Mouse (Mus musculus) hindbrain, embryonic 14.5 days (tissue): ENCODE data around the gene Gpc6. TPM values are rescaled to one million over a fixed set of nuclear protein-coding genes. Genes with fewer than 3 reads are reported as not detected.

Source experiments
- ATAC-seq: fragments of 200-750 bp; cut with Nextera tagmentation; 2 replicates; pipeline ENCODE4 v1.8.0; 2017; ENCODE audit warnings: moderate number of reproducible peaks, mild to moderate bottlenecking, moderate TSS enrichment, moderate library complexity; ENCODE audit not compliant: low FRiP score
- DNase-seq: peaks from one replicate; pipeline ENCODE4 v3.0.0-alpha.2; 2015; ENCODE audit warnings: low spot score
- H3K27ac ChIP-seq: fragments of 300-500 bp; sonication (generic); 2 replicates; pipeline ENCODE4 v1.5.1; 2014; ENCODE audit warnings: mild to moderate bottlenecking, moderate library complexity
- H3K27me3 ChIP-seq: fragments of 300-500 bp; sonication (generic); 2 replicates; pipeline ENCODE4 v1.6.1; 2014; ENCODE audit warnings: mild to moderate bottlenecking, low read length, mixed read lengths; ENCODE audit not compliant: control insufficient read depth, insufficient read depth
- H3K36me3 ChIP-seq: fragments of 300-500 bp; sonication (generic); replicated peaks from 2 replicates; pipeline ENCODE4 v1.6.1; 2014; ENCODE audit not compliant: control insufficient read depth, insufficient read depth
- H3K4me1 ChIP-seq: fragments of 300-500 bp; sonication (generic); replicated peaks from 2 replicates; pipeline ENCODE4 v1.6.1; 2014; ENCODE audit warnings: antibody characterized with exemption, low read length, mixed read lengths; ENCODE audit not compliant: control insufficient read depth, insufficient read depth
- H3K4me2 ChIP-seq: fragments of 300-500 bp; sonication (generic); replicated peaks from 2 replicates; pipeline ENCODE4 v1.6.1; 2014; ENCODE audit warnings: mild to moderate bottlenecking, moderate library complexity
- H3K4me3 ChIP-seq: fragments of 300-500 bp; sonication (generic); replicated peaks from 2 replicates; pipeline ENCODE4 v1.5.1; 2014; ENCODE audit warnings: mild to moderate bottlenecking, low read length
- H3K9ac ChIP-seq: fragments of 300-500 bp; sonication (generic); 2 replicates; pipeline ENCODE4 v1.6.1; 2014
- H3K9me3 ChIP-seq: fragments of 300-500 bp; sonication (generic); 2 replicates; pipeline ENCODE4 v1.6.1; 2016; ENCODE audit warnings: low read length; ENCODE audit not compliant: control insufficient read depth
- WGBS: fragments of 180-500 bp; shearing (Covaris S2); extraction: QIAGEN DNeasy Blood & Tissue Kit; methylation state at CpG from one replicate; pipeline ENCODE4 v1.1.7; 2014; 5-methylcytosine and 5-hydroxymethylcytosine counted together
- polyA plus RNA-seq: library from polyadenylated mRNA; unstranded; fragments of >200 nt; fragmentation: Nextera tagmentation; extraction: Ambion mirVana; gene quantifications from 2 replicates; pipeline ENCODE4 v1.2.1, GENCODE M21; 2014

The Gpc6 gene
- polyA plus RNA-seq, 1 experiment from 2014 or later: 18.6 TPM

GRCm38 (mm10) chr14:117651938-117652337 lies 726.8 kb downstream of the Gpc6 start:
- H3K4me1 ChIP-seq: 0 out of 2 replicates have a peak, but pooled peaks cover 4% of the 10 kb centered on the region
- H3K4me3 ChIP-seq: no peak overlapping the region
- no peaks in the 10 kb centered on the region for H3K27me3 ChIP-seq
- no peaks in the 10 kb centered on the region for H3K9me3 ChIP-seq
- no peak overlapping the region for H3K27ac ChIP-seq
- WGBS: 88% methylated on average over 2 of the region's 2 CpGs
- no peak for ATAC-seq
- H3K4me2 ChIP-seq: no peak overlapping the region
- no peak for DNase-seq
- H3K9ac ChIP-seq: no peak overlapping the region
- no peaks in the 10 kb centered on the region for H3K36me3 ChIP-seq

DNA sequence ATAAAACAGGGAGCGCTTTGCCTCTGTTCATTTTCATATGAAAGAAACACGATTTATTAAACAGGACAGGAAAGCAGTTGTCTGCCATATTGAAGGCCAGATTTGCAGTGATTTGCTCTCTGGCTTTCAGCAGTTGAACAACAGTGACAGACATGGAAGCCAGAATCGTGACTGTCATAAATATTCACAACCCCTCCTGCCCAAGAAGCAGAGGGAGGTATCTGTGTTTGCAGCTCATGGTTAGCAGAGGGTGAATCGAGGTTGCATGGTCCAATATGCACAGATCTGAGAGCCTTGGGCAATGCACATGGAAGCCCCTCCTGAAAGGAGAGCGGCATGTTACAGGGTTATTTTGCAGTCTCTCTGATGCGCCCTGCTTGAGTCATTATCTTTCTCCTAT lies 730.3 kb downstream of the Gpc6 start:
- H3K27ac ChIP-seq: no peak overlapping the region
- no peaks in the 10 kb centered on the region for H3K27me3 ChIP-seq
- 65% methylated on average over 6 of the region's 6 CpGs for whole genome bisulfite sequencing
- ATAC-seq: no peak
- H3K4me1 ChIP-seq: 0 out of 2 replicates have a peak, but pooled peaks cover 4% of the 10 kb centered on the region
- DNase-seq: no peak
- no peak overlapping the region for H3K9ac ChIP-seq
- no peaks in the 10 kb centered on the region for H3K9me3 ChIP-seq
- no peak overlapping the region for H3K4me3 ChIP-seq
- no peak overlapping the region for H3K4me2 ChIP-seq
- no peaks in the 10 kb centered on the region for H3K36me3 ChIP-seq

- H3K36me3 ChIP-seq: no peaks in the 10 kb centered on the region
- H3K9me3 ChIP-seq: no peaks in the 10 kb centered on the region
- no peak overlapping the region for H3K4me2 ChIP-seq
- H3K9ac ChIP-seq: no peak overlapping the region
- WGBS: 83% methylated on average over 8 of the region's 8 CpGs
- ATAC-seq (no peak), DNase-seq (no peak)
- H3K27ac ChIP-seq: no peak overlapping the region
- no peaks in the 10 kb centered on the region for H3K27me3 ChIP-seq
- H3K4me3 ChIP-seq: no peak overlapping the region
- H3K4me1 ChIP-seq: 0 out of 2 replicates have a peak, but pooled peaks cover 4% of the 10 kb centered on the region
Measured at GRCm38 (mm10) chr14:117659198-117659761, 734.2 kb downstream of the Gpc6 start.

DNA sequence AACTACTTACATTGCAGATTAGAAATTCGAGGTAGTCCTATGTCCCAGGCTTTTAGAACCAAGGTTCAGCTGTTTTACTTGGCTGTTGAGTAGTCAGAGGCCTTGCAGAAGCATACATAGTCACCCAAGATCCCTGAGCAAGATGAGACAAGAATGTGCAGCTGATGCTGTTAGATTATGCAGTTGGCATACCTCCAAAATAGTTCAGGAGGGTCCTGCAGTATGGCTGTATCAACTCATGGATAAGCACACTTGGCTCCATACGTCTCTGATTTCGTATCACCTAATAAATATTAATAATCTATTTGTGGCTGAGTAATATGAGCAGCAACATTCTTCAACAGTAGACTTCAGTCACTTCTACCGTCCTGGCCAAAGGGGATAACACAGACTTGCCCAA lies 737.1 kb downstream of the Gpc6 start:
- DNase-seq (no peak), ATAC-seq (no peak)
- H3K4me2 ChIP-seq: no peak overlapping the region
- no peaks in the 10 kb centered on the region for H3K9me3 ChIP-seq
- no peaks in the 10 kb centered on the region for H3K36me3 ChIP-seq
- WGBS: 83% methylated on average over 4 of the region's 4 CpGs
- H3K27ac ChIP-seq: no peak overlapping the region
- H3K9ac ChIP-seq: no peak overlapping the region
- H3K4me3 ChIP-seq: no peak overlapping the region
- no peaks in the 10 kb centered on the region for H3K4me1 ChIP-seq
- H3K27me3 ChIP-seq: no peaks in the 10 kb centered on the region

- 61% methylated on average over 4 of the region's 4 CpGs for WGBS
- Histone ChIP-seq H3K4me3 (no peak overlapping the region), H3K4me2 (no peak overlapping the region), H3K27ac (no peak overlapping the region), H3K27me3 (no peaks in the 10 kb centered on the region), H3K36me3 (no peaks in the 10 kb centered on the region), H3K9me3 (no peaks in the 10 kb centered on the region), H3K9ac (no peak overlapping the region), H3K4me1 (no peaks in the 10 kb centered on the region)
- DNase-seq: no peak
- ATAC-seq: no peak
Measured at GRCm38 (mm10) chr14:117664796-117665195, 739.7 kb downstream of the Gpc6 start.

GRCm38 (mm10) chr14:117666126-117666525 lies 741.0 kb downstream of the Gpc6 start:
- Histone ChIP-seq H3K4me3 (no peak overlapping the region), H3K9ac (no peak overlapping the region), H3K36me3 (no peaks in the 10 kb centered on the region), H3K9me3 (no peaks in the 10 kb centered on the region), H3K4me1 (no peaks in the 10 kb centered on the region), H3K27me3 (no peaks in the 10 kb centered on the region), H3K4me2 (no peak overlapping the region), H3K27ac (no peak overlapping the region)
- 100% methylated on average over 2 of the region's 2 CpGs for WGBS
- DNase-seq (no peak), ATAC-seq (no peak)

DNA sequence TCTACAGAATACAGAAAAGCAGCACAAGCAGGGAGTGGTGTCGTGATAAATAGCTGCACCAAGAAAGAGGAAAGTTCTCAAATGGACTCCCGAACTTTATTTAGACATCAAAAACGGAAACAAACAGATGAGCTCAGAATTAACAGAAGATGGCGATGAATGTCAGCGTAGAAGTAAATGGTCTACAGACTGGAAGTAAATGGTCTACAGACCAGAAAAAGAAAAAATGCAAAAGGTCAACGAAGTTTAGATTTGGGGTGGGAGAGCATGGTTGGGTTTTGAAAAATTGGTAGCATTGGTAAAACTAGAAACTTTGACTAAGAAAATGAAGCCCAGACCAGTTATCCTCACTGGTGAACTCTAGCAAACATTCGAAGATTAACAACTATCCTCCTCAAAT lies 748.4 kb downstream of the Gpc6 start:
- Histone ChIP-seq H3K4me3 (no peak overlapping the region), H3K9ac (no peak overlapping the region), H3K4me2 (no peak overlapping the region), H3K27me3 (no peaks in the 10 kb centered on the region), H3K4me1 (no peaks in the 10 kb centered on the region), H3K27ac (no peak overlapping the region), H3K9me3 (no peaks in the 10 kb centered on the region), H3K36me3 (no peaks in the 10 kb centered on the region)
- DNase-seq: no peak
- 94% methylated on average over 7 of the region's 7 CpGs for WGBS
- no peak for ATAC-seq

- no peak for ATAC-seq
Measured at GRCm38 (mm10) chr14:117674482-117674881, 749.4 kb downstream of the Gpc6 start.

DNA sequence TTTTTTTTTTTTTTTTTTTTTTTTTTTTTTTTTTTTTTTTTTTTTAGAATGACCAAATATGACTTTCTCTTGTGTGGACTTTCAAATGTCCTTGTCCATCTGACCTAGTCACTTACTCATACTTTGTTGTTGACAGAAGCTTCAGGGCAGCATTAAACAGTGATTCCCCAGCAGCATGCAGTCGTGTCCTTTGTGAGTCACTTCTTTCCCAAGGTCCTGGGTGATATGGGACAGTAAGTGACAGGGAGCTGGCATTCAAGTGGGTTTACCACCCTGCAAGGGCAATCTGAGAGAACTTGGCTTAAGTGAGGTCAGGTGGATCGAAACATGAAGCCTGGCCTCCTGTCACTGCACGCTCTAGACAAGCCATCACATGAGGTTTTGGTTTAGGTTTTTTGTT lies 754.8 kb downstream of the Gpc6 start:
- WGBS: 91% methylated on average over 3 of the region's 3 CpGs
- Histone ChIP-seq H3K27me3 (no peaks in the 10 kb centered on the region), H3K9me3 (no peaks in the 10 kb centered on the region), H3K4me2 (no peak overlapping the region), H3K27ac (no peak overlapping the region), H3K4me1 (peaks cover 9% of the 10 kb centered on the region; the same call in 1 of the 2 replicates), H3K4me3 (no peak overlapping the region), H3K36me3 (no peaks in the 10 kb centered on the region), H3K9ac (no peak overlapping the region)
- ATAC-seq (no peak), DNase-seq (no peak)

More at GRCm38 (mm10) chr14:117674482-117674881, 749.4 kb downstream of the Gpc6 start:
- no peaks in the 10 kb centered on the region for H3K27me3 ChIP-seq
- no peaks in the 10 kb centered on the region for H3K4me1 ChIP-seq
- no peaks in the 10 kb centered on the region for H3K36me3 ChIP-seq
- DNase-seq: no peak
- H3K27ac ChIP-seq: no peak overlapping the region
- H3K9me3 ChIP-seq: no peaks in the 10 kb centered on the region
- H3K4me2 ChIP-seq: no peak overlapping the region
- H3K9ac ChIP-seq: no peak overlapping the region
- H3K4me3 ChIP-seq: no peak overlapping the region
- 57% methylated on average over 3 of the region's 3 CpGs for WGBS
